Mouse (Mus musculus): Measurements from ENCODE around the gene Rcor2.

Rcor2 gene

DNA sequence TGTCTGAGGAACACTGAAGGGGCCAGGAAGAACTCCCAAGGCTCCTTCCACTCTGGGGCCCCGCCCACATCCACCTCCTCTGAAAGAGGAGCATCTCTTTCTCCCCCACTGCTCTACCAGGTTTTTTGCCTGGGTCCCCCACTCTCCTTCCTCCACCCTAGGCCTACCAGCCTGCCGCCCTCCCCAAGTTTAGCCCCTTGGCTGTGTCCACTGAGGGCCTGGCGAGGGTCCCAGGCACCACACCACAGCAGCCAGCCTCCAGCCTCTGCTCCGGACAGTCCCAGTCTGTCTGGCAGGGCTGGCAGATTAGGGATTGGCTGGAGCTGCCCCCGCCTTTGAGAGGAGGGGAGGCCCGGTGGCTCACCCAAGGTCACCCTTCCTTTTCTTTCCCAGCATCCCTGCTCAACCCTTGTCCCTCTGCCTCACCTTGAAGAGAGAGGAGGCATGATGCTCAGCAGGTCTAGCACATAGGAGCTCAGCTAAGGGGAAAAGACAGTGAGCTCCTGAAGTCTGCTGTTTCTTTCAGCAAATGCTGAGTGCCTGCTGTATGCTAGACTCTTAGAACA, 2.3 kb upstream of the Rcor2 start:
- no peak for DNase-seq (ENCODE audit: low spot score in 2 of 2)

DNA sequence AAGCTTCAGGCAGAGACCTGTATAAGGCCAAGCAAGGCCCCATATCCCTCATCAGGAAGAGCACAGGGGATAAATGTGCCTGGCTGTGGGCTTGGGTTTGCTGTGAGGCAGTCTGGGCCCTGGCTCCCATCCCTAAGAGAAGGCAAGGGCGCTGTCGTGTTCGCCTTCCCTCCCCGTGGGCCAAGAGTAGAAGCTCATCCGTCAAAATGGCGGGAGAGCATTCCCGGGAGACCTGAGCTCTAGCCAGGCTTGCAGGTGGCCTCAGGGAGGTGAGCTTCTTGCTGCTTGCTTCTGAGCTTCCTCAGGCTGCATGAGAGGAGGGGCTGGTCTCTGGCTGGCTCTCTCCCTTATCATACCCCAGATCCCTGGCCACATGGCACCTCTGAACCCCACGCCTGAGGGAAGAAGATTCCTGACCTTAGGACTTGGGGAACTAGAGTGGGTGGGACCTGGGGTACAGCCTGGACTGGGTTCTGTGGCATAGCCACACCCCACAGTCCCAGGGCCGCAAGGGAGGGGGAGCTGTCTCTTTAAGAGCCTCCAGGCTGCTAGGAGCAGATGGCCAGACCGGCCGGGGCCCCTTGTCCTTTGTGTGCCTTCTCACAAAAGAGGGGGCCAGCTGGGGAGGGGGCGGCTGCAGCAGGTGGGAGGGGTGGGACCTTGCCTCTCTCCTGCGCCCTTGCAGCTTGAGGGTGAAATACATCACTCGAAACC, 1.5 kb upstream of the Rcor2 start:
- DNase-seq (ENCODE audit: low spot score in 2 of 2): no peak

DNA sequence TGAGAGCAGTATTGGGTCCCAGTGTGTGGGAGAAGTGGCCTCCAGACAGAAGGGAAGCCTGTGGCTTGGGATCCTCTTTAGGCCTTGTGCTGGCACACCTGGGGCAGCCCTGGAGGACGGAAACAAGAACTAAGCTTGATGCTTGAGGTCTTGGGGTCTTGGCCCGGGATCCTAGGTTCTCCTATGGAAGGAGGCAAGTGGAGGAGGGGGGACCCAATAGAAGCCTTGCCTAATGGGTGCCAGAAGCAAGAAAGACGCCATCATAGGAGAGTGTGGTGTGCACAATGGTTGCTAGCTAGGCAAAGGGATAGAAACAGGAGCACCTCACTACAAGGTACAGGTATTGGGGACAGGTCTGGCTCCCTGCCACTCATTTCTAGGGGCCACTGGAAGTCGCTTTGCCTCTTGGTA, 699 bp upstream of the Rcor2 start:
- DNase-seq (ENCODE audit: low spot score in 2 of 2): no peak

DNA sequence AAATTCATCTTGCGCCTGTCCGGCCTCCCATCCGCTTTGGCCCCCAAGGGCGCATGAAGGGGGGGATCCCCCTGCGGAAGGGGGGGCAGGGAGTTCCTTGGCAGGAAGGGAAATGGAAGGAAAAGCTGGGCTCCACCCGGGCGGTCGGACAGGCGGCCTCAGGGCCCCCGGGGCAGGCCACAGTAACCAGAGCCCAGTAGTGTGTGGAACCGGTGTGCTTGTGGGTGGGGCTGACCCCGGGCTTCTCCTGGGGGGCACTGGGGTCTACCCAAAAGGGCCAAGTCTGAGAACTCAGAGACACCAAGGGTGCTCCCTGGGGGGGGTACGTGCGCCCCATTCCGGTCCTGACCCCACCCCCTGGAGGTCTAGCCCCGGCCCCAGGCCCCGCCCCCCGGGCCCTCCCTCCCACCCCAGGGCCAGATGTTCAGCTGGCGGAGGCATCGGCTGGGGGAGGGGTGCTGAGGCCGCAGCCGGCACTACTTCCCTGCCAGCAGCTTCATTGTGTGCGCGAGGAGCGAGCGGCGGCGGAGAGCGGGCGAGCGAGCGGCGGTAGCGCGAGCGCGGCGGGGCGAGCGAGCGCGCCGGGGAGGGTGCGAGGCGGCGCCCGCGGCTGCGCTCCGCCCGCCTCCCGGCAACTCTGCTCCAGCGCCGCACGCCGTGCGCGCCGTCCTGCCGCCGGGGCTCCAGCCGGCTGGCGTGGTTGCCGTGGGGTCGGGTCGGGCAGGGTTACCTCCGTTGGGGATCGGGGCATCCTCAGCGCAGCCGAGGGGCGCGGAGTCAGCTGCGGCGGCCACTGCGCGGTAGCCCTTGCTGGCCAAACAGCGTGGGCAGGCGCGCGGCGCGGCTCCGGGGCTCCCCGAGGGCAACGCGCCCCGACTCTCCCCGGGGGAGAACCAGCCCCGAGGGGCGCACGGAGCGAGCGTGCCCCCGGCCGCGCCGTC, 926 bp downstream of the Rcor2 start:
- peak; percentile 58 to 76 for DNase-seq (ENCODE audit: low spot score in 2 of 2)

DNA sequence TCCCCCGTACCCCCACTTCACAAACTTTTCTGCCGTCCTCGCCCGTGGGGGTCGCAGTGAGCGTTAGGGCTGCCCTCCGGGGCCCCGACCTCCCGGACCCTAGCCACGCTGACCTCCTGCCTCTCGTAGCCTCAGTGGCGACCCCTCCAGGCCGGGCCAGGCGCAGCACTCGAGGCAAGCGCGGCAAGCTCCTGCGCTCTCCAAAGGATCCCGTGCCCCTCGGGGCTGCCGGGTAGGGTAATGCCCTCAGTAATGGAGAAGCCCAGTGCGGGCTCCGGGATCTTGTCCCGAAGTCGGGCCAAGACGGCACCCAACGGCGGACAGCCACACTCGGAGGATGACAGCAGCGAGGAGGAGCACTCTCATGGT, 1.6 kb downstream of the Rcor2 start:
- peak; percentile 60 to 69 for DNase-seq (ENCODE audit: low spot score in 2 of 2)

DNA sequence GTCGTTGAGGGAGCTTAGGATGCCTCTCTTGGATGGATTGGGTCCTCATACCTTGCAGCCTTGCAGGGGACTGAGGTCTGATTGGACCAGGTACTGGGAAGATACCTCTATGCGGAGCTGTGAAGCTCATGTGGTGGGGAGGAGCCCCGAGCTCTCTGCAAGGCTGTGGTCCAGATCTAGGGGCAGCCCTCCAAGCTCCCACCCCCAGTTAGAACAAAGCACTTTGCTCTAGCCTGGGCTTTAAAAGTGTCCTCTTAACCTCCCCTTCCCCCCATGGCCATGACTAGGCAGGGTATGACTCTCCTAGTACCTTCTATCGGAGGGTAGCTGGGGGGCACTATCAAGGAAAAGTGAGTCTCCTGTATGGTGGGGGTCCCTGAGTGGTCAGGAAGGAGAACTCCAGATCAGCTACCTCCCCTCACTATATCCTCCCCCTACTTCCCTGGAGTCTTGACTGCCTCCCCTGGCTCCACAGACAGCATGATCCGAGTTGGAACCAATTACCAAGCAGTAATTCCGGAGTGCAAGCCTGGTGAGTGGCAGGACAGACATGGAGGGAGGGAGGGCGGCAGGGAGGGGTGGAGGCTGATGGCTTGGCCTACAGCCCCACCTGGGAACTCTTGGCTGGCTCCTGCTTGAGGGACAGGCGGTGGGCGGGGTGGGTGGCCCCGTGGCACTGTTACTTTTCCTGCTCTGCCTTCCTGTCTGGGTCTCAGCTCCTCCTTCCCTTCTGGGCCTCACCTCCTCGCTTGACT, 2.3 kb downstream of the Rcor2 start:
- no peak for DNase-seq (ENCODE audit: low spot score in 2 of 2)

DNA sequence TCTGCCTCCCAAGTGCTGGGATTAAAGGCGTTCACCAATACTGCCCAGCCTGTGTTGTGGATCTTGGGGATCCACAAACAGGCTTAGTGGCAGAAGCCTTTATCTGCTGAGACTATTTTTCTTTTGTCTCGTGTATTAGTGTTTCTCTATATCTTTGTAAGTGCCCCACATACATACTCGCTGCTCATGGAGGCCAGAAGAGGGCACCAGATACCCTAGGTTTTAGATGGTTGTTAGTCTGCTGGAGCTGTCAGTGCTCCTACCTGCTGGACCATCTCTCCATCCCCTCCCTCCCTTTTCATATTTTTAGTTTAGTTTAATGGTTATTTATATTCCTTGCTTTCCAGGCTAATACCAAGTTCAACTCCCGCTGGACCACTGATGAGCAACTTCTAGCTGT, 6.4 kb downstream of the Rcor2 start:
- DNase-seq (ENCODE audit: low spot score in 2 of 2): no peak

DNA sequence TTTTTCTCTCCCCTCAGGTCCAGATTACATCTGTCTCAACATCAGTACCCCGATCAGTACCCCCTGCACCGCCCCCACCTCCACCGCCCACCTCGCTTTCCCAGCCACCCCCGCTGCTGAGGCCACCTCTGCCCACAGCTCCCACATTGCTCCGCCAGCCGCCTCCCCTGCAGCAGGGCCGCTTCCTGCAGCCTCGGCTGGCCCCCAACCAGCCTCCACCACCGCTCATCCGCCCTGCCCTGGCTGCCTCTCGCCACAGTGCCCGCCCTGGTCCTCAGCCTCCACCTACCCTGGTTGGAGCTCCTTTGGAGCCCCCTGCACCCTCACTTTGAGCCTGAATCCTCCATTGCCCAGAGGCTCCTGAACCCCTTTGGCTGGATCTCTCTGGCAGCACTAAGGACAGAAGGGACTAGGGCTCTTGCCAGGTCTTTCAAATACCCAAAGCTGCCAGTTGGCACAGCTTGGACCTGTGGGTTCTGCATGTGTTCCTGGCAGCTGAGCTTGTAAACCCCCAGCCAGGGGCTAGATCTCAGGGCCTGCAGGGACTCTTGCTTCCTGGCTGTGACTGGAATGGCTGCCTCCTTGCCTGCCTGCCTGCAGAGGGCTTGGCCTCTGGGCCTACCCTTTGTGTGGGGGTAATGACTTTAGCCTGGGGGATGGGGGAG, 7.3 kb downstream of the Rcor2 start:
- peak in 1 of 2 experiments; percentile 52 for DNase-seq (ENCODE audit: low spot score in 2 of 2)

DNA sequence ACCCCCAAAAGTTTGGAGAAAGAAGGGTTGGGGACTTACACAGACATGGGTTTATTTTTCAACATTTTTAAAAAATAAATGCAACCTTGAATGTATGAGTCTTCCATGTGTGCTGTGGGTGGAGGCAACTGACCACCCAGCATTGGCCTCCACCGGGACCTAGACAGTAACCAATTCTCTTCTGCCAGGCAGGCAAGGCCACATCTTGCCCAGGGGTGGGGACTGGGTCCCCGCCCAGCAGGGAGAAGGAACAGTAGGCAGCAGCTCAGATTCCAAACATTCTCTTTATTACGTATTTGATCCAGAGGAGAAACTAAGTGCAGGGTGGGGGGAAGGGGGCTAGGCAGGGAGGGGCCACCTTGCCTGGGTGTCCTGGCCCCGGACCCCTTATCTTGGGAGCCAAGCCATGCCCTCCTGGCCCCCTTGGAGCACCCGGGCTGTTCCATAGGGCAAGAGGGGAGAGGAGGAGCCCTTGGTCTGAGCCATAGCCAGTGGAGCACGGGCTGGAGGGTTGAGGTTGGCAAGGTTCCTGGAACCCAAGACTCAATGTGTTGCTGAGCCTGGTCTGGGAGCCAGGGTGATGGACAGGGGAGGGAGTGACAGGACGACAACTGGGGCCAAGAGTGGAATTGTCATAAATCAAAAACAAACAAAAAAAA, 8.1 kb downstream of the Rcor2 start:
- no peak for DNase-seq (ENCODE audit: low spot score in 2 of 2)

DNA sequence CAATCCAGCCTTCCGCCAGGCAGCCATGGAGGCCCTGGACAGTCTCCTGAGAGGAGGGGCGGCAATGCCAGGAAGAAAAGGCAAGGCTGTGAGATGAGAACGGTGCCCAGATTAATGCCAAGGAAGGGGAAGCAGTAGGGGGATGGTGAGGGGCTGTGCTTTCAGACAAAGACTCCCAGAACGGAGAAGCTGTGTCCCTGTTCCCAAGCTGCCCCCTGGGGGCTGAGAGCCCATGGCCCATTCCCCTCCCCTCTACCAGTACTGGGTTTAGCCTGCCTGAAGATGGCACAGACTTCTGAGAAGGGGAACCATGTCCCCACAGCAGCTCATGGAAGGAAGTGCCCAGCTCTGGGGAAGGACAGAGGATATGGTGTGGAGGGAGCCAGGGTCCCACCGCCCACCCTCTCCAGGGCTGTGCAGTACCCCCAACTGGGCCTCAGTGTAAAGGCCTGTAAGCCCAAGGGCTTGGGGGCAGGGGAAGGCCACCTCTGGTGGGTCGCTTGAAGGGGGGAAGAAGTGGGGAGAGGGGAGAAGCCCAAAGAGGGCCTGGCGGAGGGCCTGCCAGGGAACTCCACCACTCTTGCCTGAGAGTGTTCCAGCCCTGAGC, 9.0 kb downstream of the Rcor2 start:
- no peak for DNase-seq (ENCODE audit: low spot score in 2 of 2)

DNA sequence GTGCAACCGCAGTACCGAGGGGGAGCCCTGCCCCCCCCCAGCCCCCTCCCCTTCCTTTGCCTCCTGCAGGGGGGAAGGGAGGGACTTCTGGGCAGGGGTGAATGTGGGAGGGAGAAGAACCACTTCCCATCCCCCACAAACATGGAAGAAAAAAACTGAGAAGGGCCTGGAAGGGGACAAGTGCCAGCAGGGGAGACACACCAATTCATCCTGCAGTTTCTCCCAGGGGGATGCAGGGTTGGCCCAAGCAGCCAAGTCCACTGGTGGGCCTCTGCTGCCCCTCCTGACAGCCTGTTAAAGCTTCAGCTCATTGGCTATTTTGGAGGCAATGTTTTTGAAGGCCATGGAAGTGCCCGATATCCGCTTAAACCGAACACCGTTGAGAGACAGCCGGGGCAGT, 9.7 kb downstream of the Rcor2 start:
- no peak for DNase-seq (ENCODE audit: low spot score in 2 of 2)

DNA sequence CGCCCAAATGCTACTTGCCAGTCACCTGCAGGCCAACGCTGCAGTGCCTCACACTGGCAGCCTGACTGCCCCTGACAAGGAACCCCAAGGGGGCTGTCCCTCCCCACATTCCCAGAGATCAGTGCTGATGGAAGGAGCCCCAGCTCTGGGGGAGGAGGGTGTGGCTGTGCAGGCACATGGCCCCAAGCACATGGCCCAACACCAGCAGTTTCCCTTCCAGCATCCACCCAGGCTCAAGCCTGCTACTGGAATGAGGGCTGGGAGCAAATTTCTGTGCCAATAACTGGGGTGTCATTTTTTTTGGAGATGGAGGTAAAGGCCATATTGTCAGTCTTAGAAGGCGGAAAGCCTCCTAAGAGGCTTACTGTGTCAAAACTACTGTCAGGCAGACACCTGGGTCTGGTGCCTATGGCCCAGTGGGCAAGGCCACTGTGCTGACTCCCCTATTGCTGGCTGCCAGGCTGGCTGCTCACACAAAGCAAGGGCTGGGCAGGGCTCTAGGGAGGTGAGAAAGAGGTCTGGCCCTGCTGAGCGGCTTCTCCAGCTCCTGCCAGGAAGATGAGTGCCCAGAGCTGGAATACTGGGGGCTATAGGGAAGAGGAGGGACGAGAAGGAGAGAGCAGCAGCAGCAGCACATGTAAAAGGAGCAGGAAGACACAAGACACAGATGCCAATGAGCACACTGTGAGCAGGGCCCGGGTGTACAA, 11.2 kb downstream of the Rcor2 start:
- no peak for DNase-seq (ENCODE audit: low spot score in 2 of 2)

DNA sequence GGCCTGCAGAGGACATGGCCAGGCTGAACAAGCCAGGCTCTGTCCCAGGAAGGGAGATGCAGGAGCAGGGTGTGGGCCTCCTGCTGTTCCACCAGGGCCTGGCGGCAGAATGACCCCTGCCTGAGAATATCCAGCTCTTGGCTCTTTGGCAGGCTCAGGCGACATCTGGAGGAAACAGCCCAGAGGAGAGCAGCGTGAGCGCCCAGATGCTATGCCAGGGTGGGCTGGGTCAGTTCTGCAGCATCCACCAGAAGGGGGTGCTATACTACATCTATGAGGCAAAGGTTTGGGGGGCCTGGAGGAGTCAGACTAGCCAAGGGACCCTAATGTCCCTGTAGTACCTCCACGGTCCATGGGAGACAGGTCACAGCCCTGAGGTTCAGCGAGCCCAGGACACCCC, 12.0 kb downstream of the Rcor2 start:
- DNase-seq (ENCODE audit: low spot score in 2 of 2): no peak

DNA sequence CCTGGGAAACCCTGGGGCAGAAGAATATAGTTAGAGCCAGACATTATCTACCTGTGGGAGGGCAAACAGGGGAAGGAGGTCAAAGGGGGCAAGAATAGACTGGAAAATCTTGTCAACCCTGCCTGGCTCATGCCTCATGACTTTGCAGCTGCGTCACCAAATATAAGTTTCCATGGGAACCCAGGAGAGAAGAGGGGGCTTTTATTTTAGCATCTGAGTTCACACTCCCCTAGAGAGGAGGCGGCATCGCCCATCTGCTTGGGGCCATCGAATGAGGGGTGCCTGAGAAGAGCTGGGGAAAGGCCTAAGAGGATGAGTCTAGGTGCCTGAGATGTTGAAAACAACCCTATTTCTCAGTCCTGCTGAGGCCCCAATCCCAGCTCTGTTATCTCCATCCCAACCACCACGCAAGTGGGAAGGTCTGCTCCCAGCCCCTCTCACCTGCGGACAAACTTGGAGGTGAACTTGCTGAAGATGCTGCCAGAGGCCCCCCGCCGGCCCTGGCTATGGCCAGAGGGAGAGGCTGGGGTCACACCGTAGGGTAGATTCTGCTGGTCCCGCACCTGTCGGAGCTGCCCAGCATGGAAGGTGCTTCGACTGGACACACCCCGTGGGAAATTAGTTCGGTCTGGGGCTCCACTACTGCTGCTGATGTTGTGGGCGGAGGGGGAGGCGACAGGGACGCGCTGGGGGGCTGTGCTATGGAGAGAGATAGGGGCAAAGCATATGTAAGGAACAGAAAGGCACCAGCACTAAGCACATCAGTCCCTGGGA, 13.6 kb downstream of the Rcor2 start:
- no peak for DNase-seq (ENCODE audit: low spot score in 2 of 2)

DNA sequence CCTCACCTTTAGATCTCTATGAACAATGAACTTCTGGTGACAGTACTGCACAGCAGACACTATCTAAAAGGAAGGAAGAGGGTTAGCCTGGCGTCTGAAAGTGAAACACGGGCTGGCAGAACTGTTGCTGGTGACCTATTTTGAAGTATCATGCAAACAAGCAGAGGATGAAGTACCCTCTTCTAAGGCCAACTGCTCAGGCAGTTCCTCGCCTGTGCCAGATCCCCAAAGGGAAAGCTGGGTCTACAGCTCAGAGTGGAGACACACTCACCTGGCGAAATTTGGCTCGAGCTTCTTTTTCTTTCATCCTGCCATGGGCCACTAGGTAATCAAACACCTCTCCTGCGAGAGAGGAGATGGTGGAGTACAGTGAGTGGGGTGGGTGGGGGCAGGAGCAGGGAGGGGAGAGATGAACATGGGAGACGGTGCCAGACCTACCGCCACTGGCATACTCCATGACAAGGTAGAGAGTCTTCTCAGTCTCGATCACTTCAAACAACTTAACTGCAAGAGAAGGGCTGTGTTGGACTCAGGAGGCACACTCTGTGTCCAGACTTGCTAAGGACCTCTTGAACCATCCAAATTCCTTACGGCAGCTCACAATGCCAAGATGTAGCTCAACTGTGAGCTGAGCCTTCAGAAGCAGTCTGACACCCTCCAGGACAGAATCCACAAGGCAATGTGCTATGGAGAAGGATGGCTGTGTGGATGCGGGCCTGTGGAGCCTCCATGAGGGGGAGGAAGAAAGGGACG, 19.6 kb downstream of the Rcor2 start:
- no peak for DNase-seq (ENCODE audit: low spot score in 2 of 2)

DNA sequence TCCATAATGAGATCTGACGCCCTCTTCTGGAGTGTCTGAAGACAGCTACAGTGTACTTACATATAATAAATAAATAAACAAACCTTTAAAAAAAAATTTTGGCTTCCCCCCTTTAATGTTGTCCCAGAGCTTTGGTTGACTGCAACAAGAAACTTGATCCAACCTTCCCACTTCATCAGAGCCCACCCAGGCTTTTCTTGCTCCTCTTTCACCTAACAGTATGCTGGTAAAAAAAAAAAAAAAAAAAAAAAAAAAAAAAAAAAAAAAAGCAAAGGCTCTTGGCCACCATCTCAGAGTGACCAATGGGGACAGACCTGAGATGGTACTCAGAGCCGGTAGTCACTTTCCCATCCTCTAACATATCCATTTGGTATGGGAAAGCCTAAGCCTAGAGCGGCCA, 21.2 kb downstream of the Rcor2 start:
- no peak for DNase-seq (ENCODE audit: low spot score in 2 of 2)

DNA sequence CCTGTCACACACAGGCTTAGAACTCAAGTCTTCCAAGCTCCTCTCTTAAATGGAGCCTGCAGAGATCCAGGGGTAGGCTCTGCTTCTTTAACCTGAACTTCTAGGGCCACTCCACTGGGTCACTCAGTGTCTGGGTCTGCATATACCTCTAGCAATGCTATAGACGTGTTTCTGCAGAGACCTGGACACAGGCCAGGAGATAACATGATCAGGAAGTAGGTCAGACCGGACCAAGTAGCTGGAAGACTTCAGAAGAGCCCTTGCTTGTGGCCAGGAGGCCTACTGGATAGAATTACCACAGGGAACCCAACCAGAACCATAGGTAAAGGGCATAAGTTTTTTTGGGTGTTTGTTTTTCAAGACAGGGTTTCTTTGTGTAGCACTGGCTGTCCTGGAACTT, 22.6 kb downstream of the Rcor2 start:
- DNase-seq (ENCODE audit: low spot score in 2 of 2): peak; percentile 47 to 51

DNA sequence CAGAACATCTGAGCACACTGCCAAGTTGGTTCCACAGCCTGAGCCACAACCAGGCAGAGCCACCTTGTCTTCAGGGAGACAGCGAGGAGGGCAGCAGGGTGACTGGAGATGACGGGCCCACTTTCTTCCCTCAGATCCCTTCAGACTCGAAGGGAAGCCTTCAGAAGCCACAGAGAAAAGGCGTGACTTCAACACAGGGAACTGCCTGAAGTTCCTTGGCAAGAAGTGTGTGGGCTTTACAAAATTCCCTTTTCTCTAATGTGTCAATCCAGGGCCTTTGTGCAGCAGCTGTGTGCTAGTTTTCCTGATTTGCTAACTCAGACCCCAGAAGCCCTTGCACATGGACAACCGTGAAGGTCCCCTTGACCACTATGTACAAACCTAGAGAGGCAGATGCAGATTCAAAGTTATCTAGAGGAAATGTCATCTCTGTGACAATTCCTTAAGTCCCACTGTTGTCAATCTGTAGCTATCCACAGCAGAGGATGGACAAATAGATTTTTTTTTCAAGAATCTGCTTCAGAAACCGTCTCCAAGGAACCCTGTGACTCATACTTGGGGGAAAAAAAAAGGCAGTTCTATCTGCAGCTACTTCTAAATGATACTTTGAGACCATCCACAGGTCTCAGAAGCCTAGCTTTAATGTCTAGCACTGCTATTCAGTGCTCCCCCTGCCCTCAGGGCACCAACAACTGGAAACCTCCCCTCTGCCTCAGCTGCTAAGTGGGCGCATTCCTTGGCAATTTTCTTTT, 25.0 kb downstream of the Rcor2 start:
- DNase-seq (ENCODE audit: low spot score in 2 of 2): no peak
